Mouse (Mus musculus) mesoderm, embryonic 11.5 days (tissue): Measurements from ENCODE around the gene Gm8765.
"Not testable (repeated sequence)": the region's sequence is repeated elsewhere in the genome, so short reads cannot be mapped to it uniquely, and the experiment has no call there.

Experiments used
- DNase-seq: peaks from one replicate; pipeline ENCODE4 v3.0.0-alpha.2; 2012; ENCODE audit warnings: low read depth, low spot score

Gm8765 gene

DNA sequence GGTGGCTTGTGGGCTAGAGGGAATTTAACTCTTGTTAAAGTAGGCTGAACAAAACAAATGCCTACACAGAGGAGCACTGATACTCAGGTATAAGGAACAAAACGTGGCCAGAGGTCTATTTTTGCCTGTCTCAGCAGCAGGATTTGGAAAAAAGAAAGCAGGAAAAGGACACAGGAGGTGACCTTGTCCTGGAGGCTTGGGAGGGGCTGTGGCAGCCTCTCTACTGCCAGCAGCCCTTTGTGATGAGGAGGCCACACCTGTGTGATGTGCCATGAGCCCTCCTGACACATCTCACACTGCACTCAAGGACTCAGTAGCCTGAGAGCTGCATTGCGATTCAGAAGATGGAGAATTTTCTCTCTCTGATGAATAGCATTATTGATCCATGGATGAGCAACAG lies at the start of gene Gm8765:
Gene Gm8765 (plus strand): TSS at position 301 of the 400 bp plus-strand sequence.
- DNase-seq, result not testable (repeated sequence)

DNA sequence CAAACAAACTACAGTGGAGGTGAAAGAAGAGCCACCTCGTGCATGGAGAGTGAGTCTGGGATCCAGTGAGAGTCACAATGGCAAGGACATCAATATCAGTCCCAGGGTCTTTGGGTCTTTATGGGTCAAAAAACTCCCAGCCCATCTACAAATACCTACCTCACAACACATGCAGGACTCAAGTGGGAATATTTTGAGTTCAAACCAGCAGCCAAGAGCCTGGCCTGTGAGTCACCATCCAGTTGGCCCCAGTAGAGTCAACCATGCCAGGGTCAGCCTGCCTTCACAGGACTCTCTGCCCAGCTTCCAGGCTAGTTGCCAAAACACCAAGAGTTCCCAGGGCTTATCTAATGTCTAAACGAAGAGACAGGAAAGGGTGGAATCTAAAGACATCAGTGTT lies 49.3 kb upstream of the Gm8765 start:
- not testable (repeated sequence) for DNase-seq

DNA sequence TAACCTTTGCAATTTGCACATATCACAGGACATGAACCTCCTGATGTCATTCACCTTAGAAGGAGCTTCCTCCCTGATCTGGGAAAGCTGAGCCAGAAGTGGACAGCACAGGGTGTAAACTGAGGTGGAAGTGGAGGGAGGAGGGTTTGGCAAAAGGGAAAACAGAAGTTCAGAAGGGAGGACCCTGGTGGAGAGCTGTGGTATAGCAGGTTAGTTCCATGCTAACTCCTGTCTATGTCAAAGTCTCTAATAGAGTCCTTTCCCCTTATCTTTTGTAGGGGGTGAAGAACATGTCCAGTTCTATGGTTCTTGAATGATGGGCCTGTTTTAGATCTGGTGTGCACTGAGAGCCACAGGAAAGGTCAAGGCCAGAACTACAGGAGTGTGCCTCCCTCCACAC lies 52.2 kb downstream of the Gm8765 start:
- DNase-seq, result not testable (repeated sequence)

DNA sequence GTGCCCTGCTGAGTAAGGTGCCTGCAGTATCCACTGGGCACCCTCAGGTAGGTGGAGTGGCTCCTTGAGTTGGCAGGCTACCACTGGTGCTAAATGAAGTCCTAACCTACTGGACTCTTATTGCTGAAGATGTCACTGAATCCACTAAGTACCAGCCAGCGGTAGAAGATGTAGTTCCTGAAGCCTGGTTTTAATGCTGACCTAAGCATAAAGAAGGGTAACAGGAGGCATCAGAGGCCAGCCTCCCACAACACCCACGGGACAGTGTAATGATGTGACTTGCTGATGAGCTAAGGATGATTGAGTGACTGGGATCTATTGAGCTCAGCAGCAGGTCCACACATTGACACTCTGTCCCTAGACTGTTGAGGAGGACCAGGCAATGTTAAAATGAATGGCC lies 53.6 kb downstream of the Gm8765 start:
- no peak for DNase-seq

DNA sequence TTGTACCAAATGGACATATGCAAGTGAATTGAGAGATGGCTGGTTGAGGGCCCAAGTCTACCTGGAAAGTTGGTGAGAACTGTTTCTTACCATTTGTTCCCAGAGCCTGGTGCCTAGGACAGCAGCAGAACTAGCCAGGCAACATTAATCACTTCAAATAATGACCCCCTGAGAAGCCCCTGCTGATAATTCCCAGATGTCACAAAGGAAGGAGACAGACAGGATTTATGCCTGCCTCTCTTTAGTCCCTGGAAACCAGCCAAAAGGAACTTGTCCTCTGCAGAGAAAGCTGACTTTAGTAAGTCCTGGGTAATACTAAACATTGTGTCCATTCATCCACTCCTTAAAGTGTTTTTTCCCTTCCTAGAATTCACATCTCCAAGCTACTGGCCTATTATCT lies 54.8 kb downstream of the Gm8765 start:
- DNase-seq, result peak; percentile 58
